Mouse (Mus musculus): ENCODE results near the gene Hhipl1. TPM values are rescaled to one million over a fixed set of nuclear protein-coding genes. Genes with fewer than 3 reads are reported as not detected.

Gene Hhipl1
- polyA plus RNA-seq, 1 experiment from 2014 or later, result 1.00 TPM

DNA sequence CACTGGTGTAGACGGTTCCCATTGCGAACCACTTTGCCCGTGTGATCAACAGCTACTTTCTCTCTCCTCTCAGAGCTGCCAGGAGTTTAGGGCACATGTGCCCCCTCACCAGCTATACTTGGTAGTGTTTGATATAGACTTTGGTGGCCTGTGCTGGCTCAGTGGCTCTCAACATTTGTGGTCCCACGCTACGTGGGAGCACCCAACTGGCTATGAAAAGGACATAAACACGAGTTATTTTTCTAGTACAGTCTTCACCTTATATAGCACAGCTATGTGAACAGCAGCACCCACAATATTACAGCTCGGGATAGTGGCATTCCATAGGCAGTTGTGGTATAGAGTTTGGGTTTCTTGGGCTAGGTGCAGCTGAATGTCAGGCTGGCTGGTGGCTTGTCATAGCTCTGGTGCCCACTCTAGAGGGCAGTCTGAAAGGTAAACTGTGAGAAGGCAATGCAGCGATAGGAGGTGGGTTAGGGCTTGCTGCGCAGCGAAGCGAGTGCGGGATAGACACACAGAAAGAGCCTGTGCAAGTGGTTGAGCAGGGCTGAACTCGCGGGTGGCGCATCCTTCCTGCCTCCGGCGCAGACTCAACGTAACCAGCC is 11.9 kb downstream of the Hhipl1 start:
- no peak; the same call in 1 of the 2 replicates for ATAC-seq (replicated peaks; ENCODE audit: low FRiP score)
- Histone ChIP-seq H3K27ac (no peak overlapping the region), H3K9ac (no peak overlapping the region), H3K36me3 (no peaks in the 10 kb centered on the region), H3K4me3 (replicated peaks) (peak overlapping the region; percentile 21), H3K9me3 (replicated peaks) (no peaks in the 10 kb centered on the region), H3K4me2 (peak overlapping the region; percentile 50), H3K27me3 (peaks cover 70% of the 10 kb centered on the region), H3K4me1 (peaks cover 35% of the 10 kb centered on the region)
- 15% methylated on average over 18 of the region's 18 CpGs for WGBS

GRCm38 (mm10) chr12:108318499-108318898 is 12.4 kb downstream of the Hhipl1 start:
- no peak for ATAC-seq (replicated peaks; ENCODE audit: low FRiP score)
- H3K9ac ChIP-seq, result no peak overlapping the region

GRCm38 (mm10) chr12:108320096-108320495 is 14.0 kb downstream of the Hhipl1 start:
- no peak overlapping the region for H3K4me3 ChIP-seq (replicated peaks)
- H3K27me3 ChIP-seq, result peaks cover 69% of the 10 kb centered on the region
- H3K4me1 ChIP-seq, result peaks cover 30% of the 10 kb centered on the region
- no peak overlapping the region for H3K9ac ChIP-seq
- H3K36me3 ChIP-seq, result no peaks in the 10 kb centered on the region
- 24% methylated on average over 8 of the region's 8 CpGs for WGBS
- no peak for ATAC-seq (replicated peaks; ENCODE audit: low FRiP score)
- no peaks in the 10 kb centered on the region for H3K9me3 ChIP-seq (replicated peaks)
- no peak overlapping the region for H3K4me2 ChIP-seq
- H3K27ac ChIP-seq, result no peak overlapping the region

More at GRCm38 (mm10) chr12:108318499-108318898, 12.4 kb downstream of the Hhipl1 start:
- peaks cover 30% of the 10 kb centered on the region for H3K4me1 ChIP-seq
- H3K4me3 ChIP-seq (replicated peaks), result peak overlapping the region; percentile 21
- H3K27me3 ChIP-seq, result peaks cover 70% of the 10 kb centered on the region
- no peaks in the 10 kb centered on the region for H3K9me3 ChIP-seq (replicated peaks)
- WGBS, result 5% methylated on average over 37 of the region's 37 CpGs
- H3K4me2 ChIP-seq, result peak overlapping the region; percentile 50
- no peak overlapping the region for H3K27ac ChIP-seq
- H3K36me3 ChIP-seq, result no peaks in the 10 kb centered on the region

- H3K27ac ChIP-seq, result no peak overlapping the region
- 53% methylated on average over 5 of the region's 5 CpGs for WGBS
- H3K4me2 ChIP-seq, result no peak overlapping the region
- H3K9ac ChIP-seq, result no peak overlapping the region
- peaks cover 67% of the 10 kb centered on the region for H3K27me3 ChIP-seq
- H3K4me1 ChIP-seq, result peaks cover 14% of the 10 kb centered on the region
- H3K36me3 ChIP-seq, result no peaks in the 10 kb centered on the region
- no peaks in the 10 kb centered on the region for H3K9me3 ChIP-seq (replicated peaks)
- no peak overlapping the region for H3K4me3 ChIP-seq (replicated peaks)
- ATAC-seq (replicated peaks; ENCODE audit: low FRiP score), result no peak
These were observed 20.3 kb downstream of the Hhipl1 start for GRCm38 (mm10) chr12:108326401-108326800.

DNA sequence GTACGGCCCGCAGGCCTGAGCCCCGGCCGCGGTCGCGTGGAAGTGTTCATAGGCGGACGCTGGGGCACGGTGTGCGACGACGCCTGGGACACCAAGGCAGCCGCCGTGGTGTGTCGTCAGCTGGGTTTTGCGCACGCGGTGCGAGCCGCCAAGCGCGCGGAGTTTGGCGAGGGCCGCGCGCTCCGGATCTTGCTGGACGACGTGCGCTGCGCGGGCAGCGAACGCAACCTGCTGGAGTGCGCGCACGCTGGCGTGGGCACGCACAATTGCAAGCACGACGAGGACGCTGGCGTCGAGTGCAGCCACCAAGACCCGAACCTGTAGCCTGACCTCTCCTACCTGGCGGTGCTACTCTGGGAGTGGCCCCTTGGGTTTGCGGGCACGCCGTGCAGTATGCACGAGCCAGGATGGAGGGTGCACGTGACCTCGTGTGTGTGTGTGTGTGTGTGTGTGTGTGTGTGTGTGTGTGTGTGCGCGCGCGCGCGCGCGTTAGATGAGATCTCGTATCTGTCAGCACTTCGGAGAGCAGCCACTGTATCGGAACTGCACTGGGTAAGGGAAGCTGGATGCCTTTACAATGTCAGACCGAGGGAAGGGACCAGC is 21.9 kb downstream of the Hhipl1 start:
- under 1% methylated on average over 66 of the region's 66 CpGs for WGBS
- Histone ChIP-seq H3K9ac (peak overlapping the region; percentile 15; the same call in 1 of the 2 replicates), H3K9me3 (replicated peaks) (no peaks in the 10 kb centered on the region), H3K4me2 (peak overlapping the region; percentile 84), H3K4me3 (replicated peaks) (peak overlapping the region; percentile 46), H3K27ac (no peak overlapping the region), H3K27me3 (peaks cover 66% of the 10 kb centered on the region), H3K36me3 (no peaks in the 10 kb centered on the region), H3K4me1 (peaks cover 17% of the 10 kb centered on the region)
- 0 out of 2 replicates have a peak, but pooled peaks have one; percentile 13 for ATAC-seq (replicated peaks; ENCODE audit: low FRiP score)

DNA sequence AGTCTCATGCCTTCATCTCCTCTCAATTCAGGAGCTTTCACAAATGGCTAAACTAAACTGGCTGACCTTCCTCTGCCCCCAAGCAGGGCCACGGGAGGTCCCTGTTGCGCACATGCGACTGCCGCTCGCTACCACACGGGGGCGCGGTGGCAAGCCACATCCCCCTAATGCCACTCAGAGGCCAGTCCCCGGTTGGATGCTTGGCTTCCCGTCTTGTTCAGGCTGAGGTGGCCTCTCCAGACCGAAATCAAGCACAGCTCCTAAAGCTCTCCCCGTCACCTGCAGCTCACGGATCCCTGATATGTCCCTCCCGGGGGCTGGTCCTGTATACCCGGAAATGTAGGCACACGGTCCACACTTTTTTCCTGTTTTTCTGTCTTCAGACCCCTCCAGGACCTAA is 27.0 kb downstream of the Hhipl1 start:
- Histone ChIP-seq H3K27ac (peak overlapping the region; percentile 77; the same call in 1 of the 2 replicates), H3K9ac (peak overlapping the region; percentile 47), H3K4me1 (peaks cover 23% of the 10 kb centered on the region), H3K9me3 (replicated peaks) (no peaks in the 10 kb centered on the region), H3K27me3 (peaks cover 72% of the 10 kb centered on the region), H3K36me3 (no peaks in the 10 kb centered on the region), H3K4me3 (replicated peaks) (peak overlapping the region; percentile 75), H3K4me2 (peak overlapping the region; percentile 100)
- under 1% methylated on average over 16 of the region's 16 CpGs for WGBS
- ATAC-seq (replicated peaks; ENCODE audit: low FRiP score), result peak; percentile 40

DNA sequence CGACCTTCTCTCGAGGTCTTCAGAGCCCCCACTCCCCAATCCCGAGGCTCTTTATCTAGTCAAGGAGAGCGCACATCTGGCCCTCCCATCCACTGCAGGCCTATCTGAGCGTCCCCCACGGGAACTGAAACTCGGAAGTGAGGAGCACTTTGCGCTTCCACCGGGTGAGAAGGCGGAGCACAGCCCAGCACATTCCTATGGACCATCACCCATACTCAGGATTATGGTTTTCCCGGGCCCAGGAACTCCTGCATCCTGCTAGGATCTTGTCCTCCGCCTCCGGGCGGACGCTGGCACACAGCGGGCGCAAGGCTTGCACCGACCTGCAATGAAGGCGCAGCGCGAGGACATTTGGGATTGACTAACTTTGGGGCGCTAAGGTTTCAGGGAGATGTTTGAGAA is 27.4 kb downstream of the Hhipl1 start:
- peak overlapping the region; percentile 47 for H3K9ac ChIP-seq
- H3K36me3 ChIP-seq, result no peaks in the 10 kb centered on the region
- H3K27me3 ChIP-seq, result peaks cover 71% of the 10 kb centered on the region
- ATAC-seq (replicated peaks; ENCODE audit: low FRiP score), result peak; percentile 52
- WGBS, result 1% methylated on average over 22 of the region's 22 CpGs
- peak overlapping the region; percentile 75 for H3K4me3 ChIP-seq (replicated peaks)
- H3K4me1 ChIP-seq, result peaks cover 22% of the 10 kb centered on the region
- H3K27ac ChIP-seq, result peak overlapping the region; percentile 77
- H3K9me3 ChIP-seq (replicated peaks), result no peaks in the 10 kb centered on the region
- peak overlapping the region; percentile 100 for H3K4me2 ChIP-seq

- H3K4me1 ChIP-seq, result peaks cover 26% of the 10 kb centered on the region
- peak; percentile 92 for ATAC-seq (replicated peaks; ENCODE audit: low FRiP score)
- WGBS, result 1% methylated on average over 38 of the region's 56 CpGs
- peak within 1 kb of the TSS; percentile 75 for H3K4me3 ChIP-seq (replicated peaks)
- H3K9ac ChIP-seq, result peak within 1 kb of the TSS; percentile 68
- peak within 1 kb of the TSS; percentile 77 for H3K27ac ChIP-seq
- peaks cover 66% of the 10 kb centered on the region for H3K27me3 ChIP-seq
- peak within 1 kb of the TSS; percentile 100 for H3K4me2 ChIP-seq
- H3K36me3 ChIP-seq, result no peaks in the 10 kb centered on the region
- no peaks in the 10 kb centered on the region for H3K9me3 ChIP-seq (replicated peaks)
These were observed 27.9 kb downstream of the Hhipl1 start, which contains the start of gene Cyp46a1 for GRCm38 (mm10) chr12:108333895-108334445. TSS of gene Cyp46a1 (plus strand) at chr12:108334381.

DNA sequence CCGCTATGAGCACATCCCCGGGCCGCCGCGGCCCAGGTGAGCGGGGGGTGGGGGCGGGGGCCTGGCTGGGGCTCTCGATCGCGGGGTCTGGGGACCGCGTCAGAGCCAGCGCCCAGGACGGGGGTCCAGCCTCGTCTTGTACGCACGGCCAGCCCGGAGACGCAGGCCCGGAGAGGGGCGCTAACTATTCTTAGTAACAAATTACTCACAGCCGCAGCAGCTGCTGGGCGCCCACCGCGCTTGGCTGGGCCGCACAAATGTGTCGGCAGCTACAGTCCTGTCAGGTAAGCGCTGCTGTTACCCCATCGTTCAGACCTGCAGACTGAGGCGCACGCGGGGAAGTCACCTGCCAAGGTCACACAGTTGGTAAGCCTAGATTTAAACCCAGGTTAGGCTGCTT is 28.5 kb downstream of the Hhipl1 start:
- Histone ChIP-seq H3K4me3 (replicated peaks) (peak overlapping the region; percentile 75), H3K9me3 (replicated peaks) (no peaks in the 10 kb centered on the region), H3K27ac (no peak overlapping the region), H3K4me1 (peaks cover 29% of the 10 kb centered on the region), H3K27me3 (peaks cover 60% of the 10 kb centered on the region), H3K36me3 (no peaks in the 10 kb centered on the region), H3K9ac (peak overlapping the region; percentile 68), H3K4me2 (peak overlapping the region; percentile 100)
- peak; percentile 10; the same call in 1 of the 2 replicates for ATAC-seq (replicated peaks; ENCODE audit: low FRiP score)
- 2% methylated on average over 31 of the region's 32 CpGs for WGBS

GRCm38 (mm10) chr12:108338572-108339190 is 32.6 kb downstream of the Hhipl1 start:
- no peak overlapping the region for H3K9ac ChIP-seq
- 12% methylated on average over 14 of the region's 14 CpGs for WGBS
- no peaks in the 10 kb centered on the region for H3K9me3 ChIP-seq (replicated peaks)
- H3K27ac ChIP-seq, result no peak overlapping the region
- H3K4me3 ChIP-seq (replicated peaks), result 0 out of 2 replicates have a peak overlapping the region, but pooled peaks have one; percentile 3
- ATAC-seq (replicated peaks; ENCODE audit: low FRiP score), result 0 out of 2 replicates have a peak, but pooled peaks have one; percentile 1
- peak overlapping the region; percentile 39; the same call in 1 of the 2 replicates for H3K4me2 ChIP-seq
- peaks cover 19% of the 10 kb centered on the region for H3K4me1 ChIP-seq
- H3K27me3 ChIP-seq, result peaks cover 33% of the 10 kb centered on the region
- no peaks in the 10 kb centered on the region for H3K36me3 ChIP-seq

GRCm38 (mm10) chr12:108348151-108348550 is 42.1 kb downstream of the Hhipl1 start:
- Histone ChIP-seq H3K4me3 (replicated peaks) (no peak overlapping the region), H3K9ac (no peak overlapping the region), H3K4me1 (peaks cover 8% of the 10 kb centered on the region), H3K27ac (no peak overlapping the region), H3K4me2 (no peak overlapping the region), H3K27me3 (peaks cover 39% of the 10 kb centered on the region), H3K9me3 (replicated peaks) (no peaks in the 10 kb centered on the region), H3K36me3 (no peaks in the 10 kb centered on the region)
- ATAC-seq (replicated peaks; ENCODE audit: low FRiP score), result no peak
- WGBS, result 84% methylated on average over 8 of the region's 8 CpGs

GRCm38 (mm10) chr12:108349026-108349425 is 43.0 kb downstream of the Hhipl1 start:
- ATAC-seq (replicated peaks; ENCODE audit: low FRiP score), result no peak
- WGBS, result 67% methylated on average over 5 of the region's 5 CpGs

More at GRCm38 (mm10) chr12:108349026-108349425, 43.0 kb downstream of the Hhipl1 start:
- Histone ChIP-seq H3K36me3 (no peaks in the 10 kb centered on the region), H3K27ac (no peak overlapping the region), H3K4me3 (replicated peaks) (no peak overlapping the region), H3K9ac (no peak overlapping the region), H3K27me3 (peaks cover 48% of the 10 kb centered on the region), H3K9me3 (replicated peaks) (no peaks in the 10 kb centered on the region), H3K4me2 (no peak overlapping the region), H3K4me1 (peaks cover 10% of the 10 kb centered on the region)
